Mouse (Mus musculus) hindbrain, embryonic 16.5 days (tissue): ENCODE data around the gene Lyl1. TPM values are rescaled to one million over a fixed set of nuclear protein-coding genes. Genes with fewer than 3 reads are reported as not detected.

Experiments
- ATAC-seq: fragments of 200-750 bp; cut with Nextera tagmentation; 2 replicates; pipeline ENCODE4 v1.8.0; 2017; ENCODE audit warnings: moderate TSS enrichment, moderate library complexity
- H3K27ac ChIP-seq: fragments of 300-500 bp; sonication (generic); 2 replicates; pipeline ENCODE4 v1.5.1; 2014; ENCODE audit warnings: low read depth, mild to moderate bottlenecking, control low read depth, low read length, moderate library complexity
- H3K27me3 ChIP-seq: fragments of 300-500 bp; sonication (generic); replicated peaks from 2 replicates; pipeline ENCODE4 v1.6.1; 2014; ENCODE audit warnings: low read length; ENCODE audit not compliant: control insufficient read depth, insufficient read depth
- H3K36me3 ChIP-seq: fragments of 300-500 bp; sonication (generic); 2 replicates; pipeline ENCODE4 v1.6.1; 2014; ENCODE audit warnings: mild to moderate bottlenecking, low read length, moderate library complexity, mixed read lengths; ENCODE audit not compliant: control insufficient read depth, insufficient read depth
- H3K4me1 ChIP-seq: fragments of 300-500 bp; sonication (generic); 2 replicates; pipeline ENCODE4 v1.6.1; 2014; ENCODE audit warnings: low read depth, low read length; ENCODE audit not compliant: control insufficient read depth, insufficient read depth
- H3K4me2 ChIP-seq: fragments of 300-500 bp; sonication (generic); 2 replicates; pipeline ENCODE4 v1.6.1; 2014; ENCODE audit warnings: mild to moderate bottlenecking, low read length, control low read depth, moderate library complexity
- H3K4me3 ChIP-seq: fragments of 300-500 bp; sonication (generic); 2 replicates; pipeline ENCODE4 v1.5.1; 2014; ENCODE audit warnings: mild to moderate bottlenecking, low read length, control low read depth, moderate library complexity
- H3K9ac ChIP-seq: fragments of 300-500 bp; sonication (generic); 2 replicates; pipeline ENCODE4 v1.6.1; 2014; ENCODE audit warnings: low read depth, mild to moderate bottlenecking, control low read depth, low read length, moderate library complexity
- H3K9me3 ChIP-seq: fragments of 300-500 bp; sonication (generic); 2 replicates; pipeline ENCODE4 v1.6.1; 2014; ENCODE audit warnings: mild to moderate bottlenecking, low read length, moderate library complexity; ENCODE audit not compliant: control insufficient read depth
- WGBS: fragments of 180-500 bp; shearing (Covaris S2); extraction: QIAGEN DNeasy Blood & Tissue Kit; methylation state at CpG from one replicate; pipeline ENCODE4 v1.1.7; 2014; 5-methylcytosine and 5-hydroxymethylcytosine counted together
- polyA plus RNA-seq: library from polyadenylated mRNA; unstranded; fragments of >200 nt; fragmentation: Nextera tagmentation; extraction: Ambion mirVana; gene quantifications from 2 replicates; pipeline ENCODE4 v1.2.1, GENCODE M21; 2015

Gene Lyl1
- polyA plus RNA-seq, 1 experiment from 2014 or later: 2.6 TPM

GRCm38 (mm10) chr8:84698288-84698687, 3.0 kb upstream of the Lyl1 start:
- peaks cover 23% of the 10 kb centered on the region for H3K36me3 ChIP-seq
- H3K9ac ChIP-seq: no peak overlapping the region
- no peak for ATAC-seq
- H3K9me3 ChIP-seq: no peaks in the 10 kb centered on the region
- no peaks in the 10 kb centered on the region for H3K4me1 ChIP-seq
- H3K4me2 ChIP-seq: no peak overlapping the region
- WGBS: 95% methylated on average over 5 of the region's 5 CpGs
- H3K27ac ChIP-seq: no peak overlapping the region; the same call in 1 of the 2 replicates
- no peak overlapping the region for H3K4me3 ChIP-seq
- H3K27me3 ChIP-seq: peaks cover 11% of the 10 kb centered on the region

GRCm38 (mm10) chr8:84698929-84699401, 2.3 kb upstream of the Lyl1 start:
- peaks cover 3% of the 10 kb centered on the region for H3K4me1 ChIP-seq
- ATAC-seq: no peak
- H3K27ac ChIP-seq: peak overlapping the region; percentile 40
- WGBS: 89% methylated on average over 9 of the region's 9 CpGs
- H3K4me2 ChIP-seq: no peak overlapping the region
- no peak overlapping the region for H3K9ac ChIP-seq
- H3K4me3 ChIP-seq: no peak overlapping the region
- H3K9me3 ChIP-seq: no peaks in the 10 kb centered on the region
- H3K36me3 ChIP-seq: peaks cover 18% of the 10 kb centered on the region
- peaks cover 17% of the 10 kb centered on the region for H3K27me3 ChIP-seq

GRCm38 (mm10) chr8:84699861-84700322, 1.4 kb upstream of the Lyl1 start:
- Histone ChIP-seq H3K27ac (peak overlapping the region; percentile 40), H3K27me3 (peaks cover 17% of the 10 kb centered on the region), H3K4me2 (no peak overlapping the region), H3K36me3 (peaks cover 18% of the 10 kb centered on the region), H3K4me3 (no peak overlapping the region), H3K9me3 (no peaks in the 10 kb centered on the region), H3K9ac (no peak overlapping the region), H3K4me1 (peaks cover 7% of the 10 kb centered on the region)
- ATAC-seq: 0 out of 2 replicates have a peak, but pooled peaks have one; percentile 16
- WGBS: 54% methylated on average over 7 of the region's 7 CpGs

- Histone ChIP-seq H3K4me2 (no peak overlapping the region), H3K27ac (no peak overlapping the region; the same call in 1 of the 2 replicates), H3K9me3 (no peaks in the 10 kb centered on the region), H3K9ac (no peak overlapping the region), H3K4me3 (no peak overlapping the region), H3K4me1 (peaks cover 10% of the 10 kb centered on the region), H3K36me3 (peaks cover 18% of the 10 kb centered on the region), H3K27me3 (peaks cover 17% of the 10 kb centered on the region)
- no peak for ATAC-seq
- WGBS: 87% methylated on average over 5 of the region's 5 CpGs
Observed at GRCm38 (mm10) chr8:84700526-84700925, 731 bp upstream of the Lyl1 start.

GRCm38 (mm10) chr8:84702561-84702960, 1.3 kb downstream of the Lyl1 start:
- H3K4me3 ChIP-seq: no peak overlapping the region
- H3K27me3 ChIP-seq: peaks cover 19% of the 10 kb centered on the region
- 75% methylated on average over 9 of the region's 9 CpGs for WGBS
- H3K36me3 ChIP-seq: peaks cover 9% of the 10 kb centered on the region
- peaks cover 18% of the 10 kb centered on the region for H3K4me1 ChIP-seq
- H3K4me2 ChIP-seq: peak overlapping the region; percentile 13
- no peak overlapping the region for H3K27ac ChIP-seq
- ATAC-seq: no peak
- H3K9ac ChIP-seq: no peak overlapping the region
- H3K9me3 ChIP-seq: no peaks in the 10 kb centered on the region

GRCm38 (mm10) chr8:84702963-84703465, 1.8 kb downstream of the Lyl1 start:
- no peak for ATAC-seq
- H3K4me1 ChIP-seq: peaks cover 21% of the 10 kb centered on the region
- no peak overlapping the region for H3K27ac ChIP-seq
- peaks cover 5% of the 10 kb centered on the region; the same call in 1 of the 2 replicates for H3K36me3 ChIP-seq
- H3K4me2 ChIP-seq: peak overlapping the region; percentile 13
- peaks cover 20% of the 10 kb centered on the region for H3K27me3 ChIP-seq
- no peak overlapping the region for H3K4me3 ChIP-seq
- WGBS: 82% methylated on average over 6 of the region's 6 CpGs
- no peaks in the 10 kb centered on the region for H3K9me3 ChIP-seq
- H3K9ac ChIP-seq: no peak overlapping the region

GRCm38 (mm10) chr8:84703466-84704249, 2.4 kb downstream of the Lyl1 start:
- Histone ChIP-seq H3K9me3 (no peaks in the 10 kb centered on the region), H3K4me1 (peaks cover 24% of the 10 kb centered on the region), H3K27ac (peak overlapping the region; percentile 69; the same call in 1 of the 2 replicates), H3K27me3 (peaks cover 20% of the 10 kb centered on the region), H3K4me3 (0 out of 2 replicates have a peak overlapping the region, but pooled peaks have one; percentile 3), H3K36me3 (no peaks in the 10 kb centered on the region; the same call in 1 of the 2 replicates), H3K4me2 (peak overlapping the region; percentile 21; the same call in 1 of the 2 replicates), H3K9ac (peak overlapping the region; percentile 41)
- 12% methylated on average over 34 of the region's 38 CpGs for WGBS
- no peak for ATAC-seq

- H3K27ac ChIP-seq: peak overlapping the region; percentile 69
- H3K36me3 ChIP-seq: no peaks in the 10 kb centered on the region
- peaks cover 20% of the 10 kb centered on the region for H3K27me3 ChIP-seq
- H3K4me3 ChIP-seq: no peak overlapping the region
- no peak for ATAC-seq
- WGBS: 4% methylated on average over 16 of the region's 16 CpGs
- peaks cover 28% of the 10 kb centered on the region for H3K4me1 ChIP-seq
- peak overlapping the region; percentile 45 for H3K4me2 ChIP-seq
- H3K9me3 ChIP-seq: no peaks in the 10 kb centered on the region
- H3K9ac ChIP-seq: peak overlapping the region; percentile 41; the same call in 1 of the 2 replicates
Observed at GRCm38 (mm10) chr8:84704356-84704755, 3.1 kb downstream of the Lyl1 start.
